Mouse (Mus musculus) myocyte (in vitro differentiated cells): ENCODE measurements at regions not wholly inside any gene's neighbourhood (a gene's known extent, or its start where the extent isn't known, plus 50 kb on each side); places are given as distances from the start of the nearest gene placed in this dataset.
"Not testable (repeated sequence)": the region's sequence is repeated elsewhere in the genome, so short reads cannot be mapped to it uniquely, and the experiment has no call there.

Experiments
- H3K27me3 ChIP-seq: one replicate; pipeline ENCODE4 v1.6.1; 2011; ENCODE audit not compliant: control insufficient read depth, insufficient read depth, insufficient read length
- H3K36me3 ChIP-seq: one replicate; pipeline ENCODE4 v1.6.1; 2011; ENCODE audit not compliant: control insufficient read depth, insufficient read depth
- H3K4me2 ChIP-seq: one replicate; pipeline ENCODE4 v1.6.1; 2011; ENCODE audit warnings: low read depth, control low read depth
- H3K4me3 ChIP-seq: one replicate; pipeline ENCODE4 v1.5.1; 2011; ENCODE audit warnings: mild to moderate bottlenecking, control low read depth, moderate library complexity
- H3K79me2 ChIP-seq: one replicate; pipeline ENCODE4 v1.6.1; 2011; ENCODE audit not compliant: control insufficient read depth, insufficient read depth
- H3ac ChIP-seq: one replicate; pipeline ENCODE4 v1.6.1; 2011; ENCODE audit not compliant: control insufficient read depth, insufficient read length
- CEBPB ChIP-seq: IDR thresholded peaks from 2 replicates; pipeline ENCODE4 v1.6.1; 2011; ENCODE audit warnings: mild to moderate bottlenecking, moderate library complexity; ENCODE audit not compliant: poor library complexity, insufficient read depth, severe bottlenecking
- E2F4 ChIP-seq: IDR thresholded peaks from one replicate; pipeline ENCODE4 v1.6.1; 2011; ENCODE audit warnings: mild to moderate bottlenecking, control low read depth, moderate library complexity; ENCODE audit not compliant: insufficient read depth
- MAX ChIP-seq: IDR thresholded peaks from one replicate; pipeline ENCODE4 v1.6.1; 2011; ENCODE audit warnings: low read depth, mild to moderate bottlenecking, control low read depth
- MYOD1 ChIP-seq, 3 experiments: IDR thresholded peaks; one replicate each; pipeline ENCODE4 v1.6.1; 2011; ENCODE audit warnings: control low read depth in 2 of 3, low read depth in 2 of 3, mild to moderate bottlenecking in 2 of 3, moderate library complexity in 1 of 3; ENCODE audit not compliant: insufficient read length in 2 of 3, control insufficient read depth in 1 of 3
- MYOG ChIP-seq, 3 experiments: IDR thresholded peaks; one replicate each; pipeline ENCODE4 v1.6.1; 2011; ENCODE audit warnings: control low read depth in 2 of 3, low read depth in 2 of 3, mild to moderate bottlenecking in 2 of 3; ENCODE audit not compliant: insufficient read length in 2 of 3, control insufficient read depth in 1 of 3, insufficient read depth in 1 of 3
- POLR2A ChIP-seq: IDR thresholded peaks from one replicate; pipeline ENCODE4 v1.6.1; 2011; ENCODE audit warnings: low read depth, mild to moderate bottlenecking, control low read depth, moderate library complexity; ENCODE audit not compliant: insufficient read length
- POLR2AphosphoS2 ChIP-seq: IDR thresholded peaks from one replicate; pipeline ENCODE4 v1.6.1; 2011; ENCODE audit warnings: low read depth, control low read depth; ENCODE audit not compliant: insufficient read length
- REST ChIP-seq: IDR thresholded peaks from one replicate; pipeline ENCODE4 v1.6.1; 2011; ENCODE audit warnings: mild to moderate bottlenecking, control low read depth, moderate library complexity; ENCODE audit not compliant: insufficient read depth, insufficient read length
- SRF ChIP-seq: IDR thresholded peaks from one replicate; pipeline ENCODE4 v1.6.1; 2011; ENCODE audit warnings: low read depth; ENCODE audit not compliant: control insufficient read depth, insufficient read length
- TCF12 ChIP-seq: IDR thresholded peaks from one replicate; pipeline ENCODE4 v1.6.1; 2011; ENCODE audit warnings: mild to moderate bottlenecking, control low read depth; ENCODE audit not compliant: poor library complexity, insufficient read depth, severe bottlenecking
- TCF3 ChIP-seq: IDR thresholded peaks from one replicate; pipeline ENCODE4 v1.6.1; 2011; ENCODE audit warnings: low read depth, control low read depth; ENCODE audit not compliant: insufficient read length
- USF1 ChIP-seq: IDR thresholded peaks from one replicate; pipeline ENCODE4 v1.6.1; 2011; ENCODE audit warnings: low read depth, mild to moderate bottlenecking, control low read depth, moderate library complexity

DNA sequence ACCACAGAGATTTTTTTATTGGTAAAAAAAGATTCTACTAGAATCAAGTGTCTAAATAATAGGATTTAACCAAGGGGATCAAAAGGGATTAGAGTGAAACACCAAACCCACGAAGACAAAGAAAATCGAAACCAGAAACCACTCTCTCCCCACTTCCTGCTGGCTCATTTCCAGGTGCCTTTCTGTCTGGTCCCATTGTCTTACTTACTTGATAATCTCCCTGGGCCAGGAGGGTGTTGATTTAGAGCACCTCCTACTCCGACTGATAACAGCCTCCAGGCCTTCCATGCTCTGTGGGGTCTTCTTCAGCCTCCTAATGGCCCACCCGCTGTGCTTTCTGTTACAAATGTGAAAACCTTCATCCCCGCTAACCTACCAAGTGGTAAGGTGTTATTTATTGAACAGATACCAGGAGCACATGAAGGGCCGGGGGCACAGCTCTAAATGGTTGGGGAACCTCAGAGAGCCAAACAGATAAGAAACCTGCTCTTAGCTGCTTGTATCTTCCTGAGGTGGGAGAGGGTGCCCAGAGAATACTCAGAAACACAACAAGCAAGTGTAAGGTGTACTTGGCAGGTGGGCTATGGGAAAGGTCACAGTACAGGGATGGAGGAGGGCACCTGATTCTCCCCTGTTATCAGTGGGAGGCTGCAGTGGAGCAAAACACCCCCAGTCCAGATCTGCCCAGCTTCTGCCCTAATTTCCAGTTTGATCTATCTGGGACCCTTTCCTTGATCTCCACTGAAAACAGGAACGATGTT is 72.6 kb upstream of the Cpsf6 start:
- Histone ChIP-seq H3K79me2 (no peaks in the 10 kb centered on the region), H3K36me3 (no peaks in the 10 kb centered on the region), H3ac (no peak overlapping the region), H3K4me2 (no peak overlapping the region), H3K27me3 (no peaks in the 10 kb centered on the region), H3K4me3 (no peak overlapping the region)
- TF ChIP-seq POLR2AphosphoS2 (no peak), E2F4 (no peak), MYOG (IDR thresholded peaks at IDR 0.05; ENCODE audit: control insufficient read depth in 1 of 3, insufficient read depth in 1 of 3, insufficient read length in 2 of 3, low read depth in 2 of 3) (no peak), SRF (no peak), CEBPB (no peak), MYOD1 (IDR thresholded peaks at IDR 0.05; ENCODE audit: control insufficient read depth in 1 of 3, insufficient read length in 2 of 3, low read depth in 2 of 3) (no peak)

DNA sequence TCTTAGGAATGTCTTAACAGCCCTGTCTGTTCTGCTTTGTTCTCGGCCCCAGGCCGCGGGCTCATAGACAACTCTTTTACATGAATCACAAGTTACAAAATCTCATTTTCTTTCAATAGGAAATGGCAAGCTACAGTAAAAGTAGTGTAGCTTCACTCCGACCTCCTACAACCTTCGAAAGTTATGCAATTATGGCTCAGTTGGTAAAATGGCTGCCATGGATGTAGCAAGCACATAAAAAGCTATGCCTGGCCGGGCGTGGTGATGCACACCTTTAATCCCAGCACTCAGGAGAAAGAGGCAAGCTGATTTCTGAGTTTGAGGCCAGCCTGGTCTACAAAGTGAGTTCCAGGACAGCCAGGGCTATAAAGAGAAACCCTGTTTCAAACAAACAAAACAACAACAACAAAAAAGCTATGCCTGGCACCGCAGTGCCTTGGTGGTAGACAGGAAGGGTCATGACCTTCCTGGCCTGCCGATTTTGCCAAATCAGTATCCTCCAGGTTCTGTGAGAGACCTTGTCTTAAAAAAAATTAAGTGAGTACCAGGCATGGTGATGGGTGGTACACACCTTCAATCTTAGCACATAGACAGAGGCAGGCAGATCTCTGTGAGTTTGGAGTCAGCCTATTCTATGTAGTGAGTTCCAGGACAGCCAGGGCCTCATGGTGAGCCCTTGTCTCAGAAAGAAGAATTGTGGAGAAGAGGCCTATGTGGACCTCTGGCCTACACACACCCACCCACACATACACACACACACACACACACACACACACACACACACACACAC is 71.8 kb upstream of the Cpsf6 start:
- TF ChIP-seq E2F4 (no peak), MYOD1 (IDR thresholded peaks at IDR 0.05; ENCODE audit: control insufficient read depth in 1 of 3, insufficient read length in 2 of 3, low read depth in 2 of 3) (no peak), MAX (no peak), SRF (no peak), POLR2AphosphoS2 (no peak)
- Histone ChIP-seq H3K36me3 (no peaks in the 10 kb centered on the region), H3K4me2 (no peak overlapping the region), H3K4me3 (no peak overlapping the region), H3K27me3 (no peaks in the 10 kb centered on the region), H3K79me2 (no peaks in the 10 kb centered on the region), H3ac (no peak overlapping the region)

DNA sequence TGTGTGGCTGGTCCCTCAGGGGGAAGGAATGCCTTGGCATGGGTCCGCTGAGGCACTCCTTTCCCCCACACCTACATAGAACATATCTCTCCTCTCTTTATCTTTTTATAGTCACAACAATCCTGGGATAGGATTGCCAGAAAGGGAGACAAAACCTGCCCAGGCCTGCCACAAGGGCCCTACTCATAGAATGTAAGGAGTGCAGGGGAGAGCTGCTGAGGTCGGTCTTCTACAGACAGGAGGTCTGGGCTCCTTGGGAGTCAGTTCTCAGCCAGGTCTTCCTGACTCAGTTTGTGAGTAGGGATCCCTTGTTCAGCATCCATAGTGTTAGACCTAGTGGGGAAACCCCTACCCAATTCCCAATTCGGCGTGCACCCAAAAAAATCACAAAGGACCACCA is 70.8 kb upstream of the Cpsf6 start:
- no peak overlapping the region for H3K4me3 ChIP-seq
- no peak overlapping the region for H3K4me2 ChIP-seq
- H3K27me3 ChIP-seq: no peaks in the 10 kb centered on the region
- no peaks in the 10 kb centered on the region for H3K79me2 ChIP-seq
- H3K36me3 ChIP-seq: no peaks in the 10 kb centered on the region
- TF ChIP-seq REST (no peak), SRF (no peak), MAX (no peak), CEBPB (no peak), USF1 (no peak), MYOD1 (IDR thresholded peaks at IDR 0.05; ENCODE audit: control insufficient read depth in 1 of 3, insufficient read length in 2 of 3, low read depth in 2 of 3) (no peak), TCF3 (no peak), POLR2AphosphoS2 (no peak), MYOG (IDR thresholded peaks at IDR 0.05; ENCODE audit: control insufficient read depth in 1 of 3, insufficient read depth in 1 of 3, insufficient read length in 2 of 3, low read depth in 2 of 3) (no peak), TCF12 (no peak), E2F4 (no peak), POLR2A (no peak)
- no peak overlapping the region for H3ac ChIP-seq

DNA sequence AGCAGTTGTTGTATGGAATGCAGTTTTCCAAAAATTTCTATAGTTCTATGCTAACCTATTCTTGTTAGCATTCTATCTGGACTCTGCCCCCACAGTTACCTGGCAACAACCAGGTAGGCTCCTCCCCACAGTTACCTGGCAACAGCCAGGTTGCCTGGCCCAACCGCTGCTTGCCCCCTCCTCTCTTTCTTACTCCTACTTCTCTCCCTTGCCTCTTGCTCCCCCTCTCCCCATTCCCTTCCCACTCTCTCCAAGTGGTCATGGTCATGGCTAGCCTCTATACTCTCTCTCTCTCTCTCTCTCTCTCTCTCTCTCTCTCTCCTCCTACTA is 70.4 kb upstream of the Cpsf6 start:
- H3K27me3 ChIP-seq: no peaks in the 10 kb centered on the region
- H3K4me3 ChIP-seq: no peak overlapping the region
- TF ChIP-seq MYOG (IDR thresholded peaks at IDR 0.05; ENCODE audit: control insufficient read depth in 1 of 3, insufficient read depth in 1 of 3, insufficient read length in 2 of 3, low read depth in 2 of 3): no peak
- H3K36me3 ChIP-seq: no peaks in the 10 kb centered on the region
- no peak overlapping the region for H3ac ChIP-seq
- H3K79me2 ChIP-seq: no peaks in the 10 kb centered on the region
- H3K4me2 ChIP-seq: no peak overlapping the region

DNA sequence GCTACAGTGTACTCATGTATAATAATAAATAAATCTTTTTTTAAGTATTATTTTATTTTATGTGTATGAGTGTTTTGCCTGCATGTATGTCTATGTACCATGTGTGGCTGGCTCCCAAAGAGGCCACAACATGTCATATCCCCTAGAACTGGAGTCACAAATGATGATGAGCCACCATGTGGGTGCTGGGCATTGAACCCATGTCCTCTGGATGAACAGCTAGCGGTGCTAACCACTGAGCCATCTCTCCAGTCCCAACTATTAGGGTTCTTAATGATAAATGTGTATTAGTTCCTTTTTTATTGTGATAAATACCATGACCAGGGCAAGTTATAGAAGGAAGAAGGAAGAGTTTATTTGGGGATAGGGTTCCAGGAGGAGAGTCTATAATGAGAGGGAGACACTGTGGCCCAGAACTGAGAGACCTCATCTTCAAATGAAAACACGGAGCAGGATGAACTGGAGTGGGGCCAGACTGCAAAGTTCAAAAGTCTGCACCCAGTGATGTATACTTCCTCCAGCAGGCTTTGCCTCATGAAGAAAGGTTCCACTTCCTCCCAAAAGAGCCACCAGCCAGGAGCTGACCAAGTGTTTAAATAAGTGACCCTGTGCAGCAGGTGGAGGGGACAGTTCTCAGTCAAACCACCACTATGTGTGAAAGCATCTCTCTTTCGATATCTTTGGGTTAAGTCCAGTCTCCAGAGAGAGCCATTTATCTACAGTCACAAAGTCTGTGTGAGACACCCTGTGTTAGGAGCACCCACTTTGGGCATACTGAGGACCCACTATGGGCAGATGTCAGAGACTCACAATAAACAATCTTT is 69.8 kb upstream of the Cpsf6 start:
- Histone ChIP-seq H3K79me2 (no peaks in the 10 kb centered on the region), H3K4me2 (no peak overlapping the region), H3K4me3 (no peak overlapping the region), H3K36me3 (no peaks in the 10 kb centered on the region), H3ac (no peak overlapping the region), H3K27me3 (no peaks in the 10 kb centered on the region)
- TF ChIP-seq MAX (no peak), POLR2AphosphoS2 (no peak), MYOD1 (IDR thresholded peaks at IDR 0.05; ENCODE audit: control insufficient read depth in 1 of 3, insufficient read length in 2 of 3, low read depth in 2 of 3) (no peak), MYOG (IDR thresholded peaks at IDR 0.05; ENCODE audit: control insufficient read depth in 1 of 3, insufficient read depth in 1 of 3, insufficient read length in 2 of 3, low read depth in 2 of 3) (no peak)

DNA sequence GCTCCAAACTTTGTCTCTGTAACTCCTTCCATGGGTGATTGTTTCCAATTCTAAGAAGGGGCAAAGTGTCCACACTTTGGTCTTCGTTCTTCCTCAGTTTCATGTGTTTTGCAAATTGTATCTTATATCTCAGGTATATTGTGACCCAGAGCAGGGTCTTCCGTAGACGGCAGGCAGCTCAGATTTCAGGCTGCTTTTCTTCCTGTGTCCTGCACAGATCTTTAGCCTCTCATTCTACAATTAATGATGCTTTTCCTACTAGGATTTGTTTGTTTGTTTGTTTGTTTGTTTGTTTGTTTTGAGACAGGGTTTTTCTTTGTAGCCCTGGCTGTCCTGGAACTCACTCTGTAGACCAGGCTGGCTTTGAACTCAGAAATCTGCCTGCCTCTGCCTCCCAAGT is 69.0 kb upstream of the Cpsf6 start:
- not testable (repeated sequence) for H3K36me3 ChIP-seq, H3K4me2 ChIP-seq, H3K79me2 ChIP-seq, H3K4me3 ChIP-seq, H3K27me3 ChIP-seq, H3ac ChIP-seq
